Mouse (Mus musculus): ENCODE measurements around the gene 4430402I18Rik.
A peak's percentile ranks its signal among the peaks of the same experiment; 100 is the strongest.

4430402I18Rik gene

GRCm38 (mm10) chr19:28896639-28897038, 71.0 kb downstream of the 4430402I18Rik start:
- no peak for DNase-seq

GRCm38 (mm10) chr19:28891864-28892263, 75.7 kb downstream of the 4430402I18Rik start:
- no peak for DNase-seq

- DNase-seq = no peak
Observed at GRCm38 (mm10) chr19:28891238-28891637, 76.4 kb downstream of the 4430402I18Rik start.

GRCm38 (mm10) chr19:28889251-28889650, 78.3 kb downstream of the 4430402I18Rik start:
- peak; percentile 32 for DNase-seq

GRCm38 (mm10) chr19:28888496-28888895, 79.1 kb downstream of the 4430402I18Rik start:
- DNase-seq = no peak

- peak; percentile 18 for DNase-seq
Observed at GRCm38 (mm10) chr19:28883126-28883525, 84.5 kb downstream of the 4430402I18Rik start.

- DNase-seq = peak; percentile 56
Observed at GRCm38 (mm10) chr19:28879476-28879875, 88.1 kb downstream of the 4430402I18Rik start.

- no peak for DNase-seq
Observed at GRCm38 (mm10) chr19:28870351-28870750, 97.2 kb downstream of the 4430402I18Rik start.

GRCm38 (mm10) chr19:28869251-28869855, 98.2 kb downstream of the 4430402I18Rik start:
- DNase-seq = no peak

- DNase-seq = no peak
Observed at GRCm38 (mm10) chr19:28865501-28865900, 102.1 kb downstream of the 4430402I18Rik start.

GRCm38 (mm10) chr19:28864981-28865380, 102.6 kb downstream of the 4430402I18Rik start:
- no peak for DNase-seq

GRCm38 (mm10) chr19:28863626-28864025, 104.0 kb downstream of the 4430402I18Rik start:
- DNase-seq = no peak

- DNase-seq = no peak
Observed at GRCm38 (mm10) chr19:28860246-28860645, 107.4 kb downstream of the 4430402I18Rik start.

GRCm38 (mm10) chr19:28854831-28855230, 112.8 kb downstream of the 4430402I18Rik start:
- no peak for DNase-seq

GRCm38 (mm10) chr19:28852001-28852400, 115.6 kb downstream of the 4430402I18Rik start:
- no peak for DNase-seq

GRCm38 (mm10) chr19:28850510-28850909, 117.1 kb downstream of the 4430402I18Rik start:
- no peak for DNase-seq

GRCm38 (mm10) chr19:28844946-28845710, 122.5 kb downstream of the 4430402I18Rik start:
- DNase-seq = no peak
